Mouse (Mus musculus) layer of hippocampus, adult 2 months (tissue): Measurements from ENCODE around the gene Slc22a12. TPM values are rescaled to one million over a fixed set of nuclear protein-coding genes. Genes with fewer than 3 reads are reported as not detected.
A peak's percentile ranks its signal among the peaks of the same experiment; 100 is the strongest.

Experiments
- DNase-seq, 2 experiments: peaks; one replicate each; pipeline ENCODE4 v3.0.0; 2022; ENCODE audit warnings: low spot score in 2 of 2
- H3K27ac ChIP-seq: fragments of 200-600 bp; 2 replicates; pipeline ENCODE4 v1.8.1; 2022
- H3K4me3 ChIP-seq: fragments of 200-600 bp; 2 replicates; pipeline ENCODE4 v1.8.1; 2022; ENCODE audit warnings: mild to moderate bottlenecking
- CTCF ChIP-seq: fragments of 200-600 bp; conservative IDR thresholded peaks from 2 replicates; pipeline ENCODE4 v1.8.1; 2022; ENCODE audit warnings: antibody characterized with exemption, mild to moderate bottlenecking, moderate library complexity
- total RNA-seq, 2 experiments: library from RNA; stranded (reverse); gene quantifications; 2 replicates each; pipeline ENCODE4 v1.2.3; 2021

Gene Slc22a12
- total RNA-seq, 2 experiments from 2014 or later: 0.20 to 0.37 TPM

DNA sequence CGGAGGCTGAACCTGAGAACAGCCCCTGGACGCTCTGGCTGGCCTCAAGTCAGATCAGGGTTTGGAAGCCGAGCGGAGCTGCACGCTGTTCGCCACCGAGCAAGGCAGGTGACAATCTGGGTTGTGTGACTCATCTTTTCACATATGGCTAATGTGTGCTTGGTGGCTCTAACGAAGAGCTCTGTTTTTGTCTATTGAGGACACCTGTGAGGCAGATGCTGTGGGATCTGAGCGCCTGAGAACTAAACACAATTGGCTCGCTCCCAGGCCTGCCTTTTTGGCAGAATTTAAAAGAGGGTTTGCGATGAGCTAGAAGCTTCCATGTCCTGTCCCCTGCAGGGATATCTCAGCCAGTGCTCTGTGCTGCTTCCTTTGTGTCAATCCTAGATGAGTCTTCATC lies 6.7 kb upstream of the Slc22a12 start:
- no peak overlapping the region for H3K4me3 ChIP-seq
- peak overlapping the region; percentile 79 for H3K27ac ChIP-seq
- TF ChIP-seq CTCF: no peak
- peak in 1 of 2 experiments; percentile 42 for DNase-seq

DNA sequence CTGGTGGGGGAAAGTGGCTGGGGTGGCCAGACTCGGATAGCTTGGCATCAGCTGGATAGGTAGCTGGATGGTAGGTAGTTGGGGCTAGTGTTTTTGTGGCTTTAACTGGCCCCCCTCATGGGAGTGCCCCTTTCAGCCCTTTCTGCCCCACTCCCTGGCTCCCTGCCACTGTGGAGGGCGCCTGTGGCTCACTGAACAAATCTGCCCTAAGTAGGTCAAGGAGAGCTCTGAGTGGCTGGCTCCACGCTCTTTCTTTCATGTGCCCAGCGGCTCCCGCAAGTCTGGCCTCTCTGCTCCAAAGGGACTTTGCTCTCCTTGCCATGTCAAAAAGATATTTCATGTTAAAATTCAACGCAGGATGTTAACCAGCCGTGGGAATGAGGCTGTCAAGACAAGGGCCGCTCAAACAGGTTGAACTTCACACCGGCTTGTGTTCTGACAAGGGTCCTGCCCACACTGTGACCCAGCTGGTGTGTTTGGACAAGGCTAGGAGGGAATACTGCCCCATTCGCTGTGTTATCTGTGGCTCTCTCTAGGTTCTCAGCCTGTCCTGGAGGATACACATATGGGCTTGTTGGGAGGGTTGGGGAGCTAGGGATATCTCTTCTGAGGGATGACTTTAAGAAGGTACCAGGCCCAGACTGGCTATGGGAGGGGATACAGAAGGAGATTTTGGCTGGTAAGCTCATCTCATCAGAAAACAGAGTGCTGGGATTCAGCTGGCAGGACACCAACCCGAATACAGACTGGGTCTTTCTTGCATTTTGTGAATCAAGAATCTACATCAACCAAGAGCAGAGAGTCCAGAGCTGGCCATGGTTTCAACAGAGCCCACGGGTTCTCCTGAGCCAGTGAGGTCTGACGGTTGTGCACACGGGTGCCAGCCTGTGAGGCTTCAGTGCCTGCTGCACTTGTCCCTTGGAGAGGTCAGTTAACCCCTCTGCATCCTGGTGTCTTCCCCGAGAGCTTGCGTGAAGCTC lies 5.9 kb upstream of the Slc22a12 start:
- TF ChIP-seq CTCF: no peak
- no peak for DNase-seq
- Histone ChIP-seq H3K27ac (peak overlapping the region; percentile 79), H3K4me3 (no peak overlapping the region)

DNA sequence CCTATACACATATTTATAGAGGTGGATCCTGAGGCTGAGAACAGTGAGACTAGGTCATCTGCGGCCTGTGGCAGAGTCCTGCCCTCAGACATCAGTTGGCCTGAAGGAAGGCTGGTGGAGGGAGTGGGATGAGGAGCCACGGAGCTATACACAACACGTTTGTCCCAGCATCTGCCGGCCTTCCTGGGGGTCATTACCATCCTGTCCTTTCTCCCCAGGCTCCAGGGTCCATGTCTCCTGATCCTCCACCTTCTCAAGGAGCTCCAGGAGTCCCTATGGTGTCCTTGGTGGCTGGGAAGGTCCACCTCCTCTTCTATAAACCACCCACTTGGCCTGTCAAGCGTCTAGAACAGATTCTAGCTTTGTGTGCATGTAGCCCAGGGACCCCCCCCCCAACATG lies 5.0 kb upstream of the Slc22a12 start:
- Histone ChIP-seq H3K27ac (peak overlapping the region; percentile 79), H3K4me3 (no peak overlapping the region)
- DNase-seq: no peak
- TF ChIP-seq CTCF: no peak

DNA sequence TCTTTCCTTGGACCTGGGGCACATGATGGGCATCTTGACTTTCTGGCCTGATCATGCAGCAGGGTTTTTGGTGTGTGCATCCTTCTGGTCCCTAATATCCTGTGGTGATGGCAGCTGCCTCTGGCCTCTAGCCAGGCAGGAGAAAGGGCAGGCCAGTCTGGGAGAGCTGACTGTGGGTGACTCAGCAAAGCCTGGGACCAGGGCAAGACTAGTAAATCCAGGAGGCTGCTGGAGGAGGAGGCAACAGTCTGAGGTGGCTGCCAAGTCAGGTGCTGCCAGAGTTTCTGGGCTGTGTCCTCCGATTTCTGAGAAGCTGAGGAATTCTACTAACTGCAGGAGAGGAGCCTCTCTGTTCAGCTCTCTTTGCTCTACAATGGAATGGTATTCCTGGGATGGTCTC lies 3.3 kb upstream of the Slc22a12 start:
- Histone ChIP-seq H3K27ac (peak overlapping the region; percentile 44; the same call in 1 of the 2 replicates), H3K4me3 (no peak overlapping the region)
- DNase-seq: no peak
- TF ChIP-seq CTCF: no peak

DNA sequence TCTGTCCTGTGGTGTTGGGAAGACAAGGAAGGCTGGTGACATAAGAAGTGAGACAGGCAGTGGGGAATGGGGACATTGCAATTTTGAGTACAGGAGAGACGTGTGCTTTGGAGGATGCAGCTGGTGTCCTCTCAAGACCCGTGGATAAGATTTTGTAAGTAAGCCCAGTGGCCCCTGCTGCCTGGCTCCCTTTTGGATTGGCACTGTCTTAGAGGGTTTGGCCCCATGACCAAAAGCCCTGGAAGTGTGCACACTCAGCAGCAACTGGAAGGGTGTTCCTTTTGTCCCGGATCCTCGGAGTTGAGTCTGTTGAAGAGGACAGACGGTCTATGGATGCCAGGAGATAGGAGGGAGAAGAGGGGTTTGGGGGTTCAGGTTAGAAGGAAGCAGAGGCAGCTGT lies 2.6 kb upstream of the Slc22a12 start:
- Histone ChIP-seq H3K4me3 (no peak overlapping the region), H3K27ac (peak overlapping the region; percentile 43; the same call in 1 of the 2 replicates)
- TF ChIP-seq CTCF: no peak
- no peak for DNase-seq

DNA sequence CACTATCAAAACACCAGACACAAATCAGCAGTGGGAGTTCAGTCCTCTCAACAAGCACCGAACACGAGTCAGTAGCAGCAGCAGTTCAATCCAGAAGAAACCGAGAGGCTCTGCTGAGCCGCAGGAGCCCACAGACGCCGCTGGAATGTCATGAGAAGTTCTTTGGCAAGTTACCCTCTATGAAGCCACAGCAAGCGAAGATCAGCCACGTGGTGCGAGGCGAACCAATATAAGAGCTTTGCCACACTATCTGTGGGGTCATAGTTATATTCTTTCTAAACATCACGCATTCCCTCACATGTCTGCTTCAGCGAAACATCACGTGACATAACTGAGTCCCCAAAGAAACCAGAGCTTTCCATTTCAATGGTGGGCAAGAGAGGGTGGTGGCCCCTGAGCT lies 1.9 kb upstream of the Slc22a12 start:
- no peak for TF ChIP-seq CTCF
- no peak for DNase-seq
- Histone ChIP-seq H3K4me3 (no peak overlapping the region), H3K27ac (no peak overlapping the region; the same call in 1 of the 2 replicates)

DNA sequence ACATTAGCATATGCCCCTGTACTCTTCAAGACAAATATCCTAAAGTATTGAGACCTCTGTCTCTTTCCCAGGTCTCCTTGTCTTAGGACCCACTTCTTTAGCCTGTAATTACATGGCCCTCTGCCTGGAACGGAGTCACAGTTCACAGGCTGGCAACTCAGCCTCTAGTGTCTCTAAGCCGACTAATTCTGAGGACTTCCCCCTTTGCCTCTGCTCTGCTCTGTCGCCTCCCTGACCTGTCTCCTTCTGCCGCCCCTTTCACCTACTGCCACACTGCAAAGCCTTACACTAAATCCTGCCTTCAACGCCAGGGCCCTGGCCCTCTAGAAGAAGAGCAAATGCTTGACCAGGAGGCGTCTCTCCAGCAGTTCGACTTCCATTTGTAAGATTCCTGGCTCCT lies 686 bp upstream of the Slc22a12 start:
- DNase-seq: no peak
- no peak for TF ChIP-seq CTCF
- H3K4me3 ChIP-seq: no peak overlapping the region
- peak overlapping the region; percentile 29; the same call in 1 of the 2 replicates for H3K27ac ChIP-seq

DNA sequence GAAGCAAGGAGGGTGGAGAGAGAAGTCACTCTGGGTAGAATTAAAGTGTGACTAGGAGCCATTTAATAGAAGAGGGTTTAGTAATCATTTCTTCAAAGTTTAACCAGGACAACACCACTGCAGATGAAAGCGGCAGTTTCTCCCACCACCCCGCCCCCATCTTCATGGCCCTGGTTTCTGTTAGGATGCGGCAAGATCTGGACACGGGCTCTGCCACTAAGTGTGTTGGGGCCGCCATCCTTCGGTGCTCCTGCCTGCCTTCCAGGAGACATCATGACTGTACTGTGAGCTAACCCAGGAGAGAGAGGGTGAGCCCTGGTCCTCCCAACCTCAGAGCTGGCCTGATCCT lies 177 bp upstream of the Slc22a12 start:
- TF ChIP-seq CTCF: no peak
- no peak for DNase-seq
- H3K4me3 ChIP-seq: no peak overlapping the region
- peak overlapping the region; percentile 29 for H3K27ac ChIP-seq

DNA sequence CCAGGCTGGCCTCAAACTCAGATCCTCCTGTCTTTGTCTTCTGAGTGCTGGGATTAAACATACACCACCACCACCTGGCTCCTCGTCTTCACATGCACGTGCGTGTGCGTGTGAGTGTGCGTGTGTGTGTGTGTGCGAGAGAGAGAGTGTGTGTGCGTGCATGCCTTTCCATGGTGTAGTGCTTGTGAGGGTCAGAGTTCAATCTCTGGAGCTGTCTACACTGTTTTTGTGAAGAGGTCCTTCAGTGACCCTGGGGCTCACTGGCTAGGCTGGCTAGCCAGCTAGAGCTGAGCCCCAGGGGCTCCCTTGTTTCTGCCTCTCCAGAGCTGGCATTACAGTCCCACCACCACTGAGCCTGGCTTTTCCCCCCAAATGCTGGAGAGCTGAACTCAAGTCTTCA lies 1.3 kb downstream of the Slc22a12 start:
- TF ChIP-seq CTCF: no peak
- H3K27ac ChIP-seq: no peak overlapping the region
- H3K4me3 ChIP-seq: no peak overlapping the region
- peak in 1 of 2 experiments; percentile 7 for DNase-seq

DNA sequence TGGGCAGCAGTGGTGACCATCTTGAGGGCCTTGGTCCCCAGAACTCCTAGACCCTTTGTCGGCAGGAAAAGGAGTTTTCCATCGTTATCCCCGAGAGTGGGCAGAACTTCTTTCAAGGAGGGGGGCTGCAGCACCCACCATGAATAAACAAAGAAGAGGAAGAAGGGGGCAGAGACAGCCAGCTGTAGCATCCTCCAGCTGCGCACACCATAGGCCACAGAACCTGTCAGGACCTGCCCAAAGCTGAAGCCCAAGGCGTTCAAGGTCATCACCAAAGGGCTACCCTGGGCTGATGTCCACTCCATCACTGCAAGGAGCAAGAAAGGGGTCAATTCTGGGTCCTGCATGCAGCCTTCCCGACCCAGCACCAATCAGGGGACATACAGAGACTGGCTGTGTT lies 2.6 kb downstream of the Slc22a12 start:
- Histone ChIP-seq H3K4me3 (no peak overlapping the region), H3K27ac (no peak overlapping the region)
- DNase-seq: peak in 1 of 2 experiments; percentile 7
- no peak for TF ChIP-seq CTCF

DNA sequence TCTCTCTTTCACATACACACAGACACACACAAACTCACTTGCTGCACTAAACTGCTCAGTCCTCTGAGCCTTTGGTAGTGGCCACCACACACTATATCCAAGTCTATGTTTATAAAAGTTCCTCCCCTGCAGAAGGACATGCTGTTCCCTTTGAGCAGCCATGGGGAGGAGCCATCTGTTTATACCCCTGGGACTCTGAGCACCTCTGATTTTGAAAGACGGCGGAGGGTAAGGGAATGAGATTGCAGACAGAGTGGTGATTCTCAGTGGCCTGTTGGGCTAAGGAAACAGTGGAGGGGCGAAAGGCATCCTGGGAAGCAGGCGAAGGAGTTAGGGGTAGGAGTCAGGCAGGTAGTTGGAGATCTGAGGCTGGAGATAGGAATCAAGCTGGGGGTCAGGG lies 3.2 kb downstream of the Slc22a12 start:
- no peak overlapping the region for H3K27ac ChIP-seq
- TF ChIP-seq CTCF: no peak
- no peak overlapping the region for H3K4me3 ChIP-seq
- no peak for DNase-seq

DNA sequence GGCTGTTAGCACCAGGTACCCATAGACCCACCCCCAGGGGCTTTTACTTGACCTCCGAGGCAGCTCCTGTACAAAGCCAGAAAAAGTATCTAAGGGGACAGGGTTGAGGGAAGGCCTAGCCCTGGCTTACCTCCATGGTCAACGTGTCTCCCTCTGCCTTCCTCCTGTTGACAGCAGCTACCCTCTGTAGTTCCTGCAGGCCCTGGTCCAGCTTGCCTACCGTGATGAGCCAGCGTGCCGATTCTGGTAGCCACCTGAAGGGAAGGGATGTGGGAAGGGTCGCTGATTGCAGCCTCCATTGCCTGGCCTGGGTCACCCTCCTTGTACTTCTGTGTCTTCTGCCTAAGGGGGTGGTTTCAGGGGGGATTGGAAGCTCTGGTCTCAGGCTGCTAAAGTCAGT lies 4.3 kb downstream of the Slc22a12 start:
- Histone ChIP-seq H3K27ac (no peak overlapping the region), H3K4me3 (no peak overlapping the region)
- no peak for TF ChIP-seq CTCF
- no peak for DNase-seq

DNA sequence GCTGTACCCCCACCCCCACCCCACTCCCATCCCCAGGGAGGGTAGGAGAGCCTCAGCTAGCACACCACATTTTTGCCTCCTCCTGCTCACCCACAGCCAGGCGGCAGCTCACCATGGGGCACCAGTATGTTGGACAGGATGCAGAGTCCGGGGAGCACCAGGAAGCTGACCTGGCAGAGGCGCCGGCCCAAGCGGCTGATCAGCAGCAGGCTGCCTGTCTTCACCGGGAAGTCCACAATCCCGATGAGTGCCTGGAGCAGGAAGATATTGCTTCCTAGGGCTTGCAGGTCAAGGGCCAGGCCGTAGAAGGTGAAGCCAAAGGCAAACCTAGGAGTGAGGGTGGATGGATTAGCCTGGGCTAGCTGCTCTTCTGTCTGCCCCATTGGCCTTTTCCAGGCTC lies 5.3 kb downstream of the Slc22a12 start:
- no peak for DNase-seq
- peak overlapping the region; percentile 23; the same call in 1 of the 2 replicates for H3K27ac ChIP-seq
- no peak for TF ChIP-seq CTCF
- H3K4me3 ChIP-seq: no peak overlapping the region

DNA sequence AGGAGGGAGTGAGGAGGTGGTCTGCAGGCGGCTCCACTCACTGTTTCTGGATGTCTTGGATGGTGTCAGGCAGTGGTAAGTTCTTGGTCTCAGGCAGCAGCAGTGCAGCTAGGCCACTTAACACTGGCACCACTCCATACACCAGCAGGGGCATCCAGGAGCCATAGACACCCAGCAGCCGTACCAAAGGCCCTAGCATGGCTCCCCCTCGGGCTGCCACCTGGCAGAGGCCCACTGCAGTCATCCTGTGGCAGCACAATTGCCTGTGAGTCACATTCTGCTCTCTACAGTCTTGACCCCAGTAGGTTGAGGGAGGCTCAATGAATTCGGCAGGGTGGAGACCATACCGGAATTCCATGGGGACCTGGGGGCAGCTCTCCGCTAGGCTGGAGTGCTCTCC lies 6.1 kb downstream of the Slc22a12 start:
- TF ChIP-seq CTCF: no peak; the same call in 1 of the 2 replicates
- Histone ChIP-seq H3K4me3 (no peak overlapping the region), H3K27ac (peak overlapping the region; percentile 23; the same call in 1 of the 2 replicates)
- DNase-seq: no peak
